Mouse (Mus musculus): ENCODE data around the gene Batf. TPM values are rescaled to one million over a fixed set of nuclear protein-coding genes. Genes with fewer than 3 reads are reported as not detected.

Batf gene
- total RNA-seq, 2 experiments from 2014 or later = 0.88 TPM; not detected in 1

Small RNA genes within 50 kb of the gene (microRNA-seq; reads per million reads assigned to microRNA genes)
- gene Gm47285 = 0 to 0.34 reads per million in 2 experiments

Other genes starting within 250 kb of the Batf start
- gene Fos, start 212.8 kb upstream of the Batf start, total RNA-seq (2021) = 10 to 100 TPM; 31.1 to 40.8 TPM
- 10 to 100 TPM; 45.5 to 68.8 TPM for gene Jdp2, start 87.6 kb upstream of the Batf start, total RNA-seq (2021)
- gene Flvcr2, start 59.9 kb downstream of the Batf start, total RNA-seq (2021) = 1 to 10 TPM; 3.5 to 3.7 TPM
- 10 to 100 TPM; 58.7 to 60.6 TPM for gene Erg28, start 137.9 kb downstream of the Batf start, total RNA-seq (2021)
- gene Ttll5, start 138.0 kb downstream of the Batf start, total RNA-seq (2021) = 10 to 100 TPM; 41.5 to 46.8 TPM